Mouse (Mus musculus): ENCODE data around the gene Wipf3. TPM values are rescaled to one million over a fixed set of nuclear protein-coding genes. Genes with fewer than 3 reads are reported as not detected.
A peak's percentile ranks its signal among the peaks of the same experiment; 100 is the strongest.

Wipf3 gene
- polyA plus RNA-seq, 1 experiment = 1.9 TPM

DNA sequence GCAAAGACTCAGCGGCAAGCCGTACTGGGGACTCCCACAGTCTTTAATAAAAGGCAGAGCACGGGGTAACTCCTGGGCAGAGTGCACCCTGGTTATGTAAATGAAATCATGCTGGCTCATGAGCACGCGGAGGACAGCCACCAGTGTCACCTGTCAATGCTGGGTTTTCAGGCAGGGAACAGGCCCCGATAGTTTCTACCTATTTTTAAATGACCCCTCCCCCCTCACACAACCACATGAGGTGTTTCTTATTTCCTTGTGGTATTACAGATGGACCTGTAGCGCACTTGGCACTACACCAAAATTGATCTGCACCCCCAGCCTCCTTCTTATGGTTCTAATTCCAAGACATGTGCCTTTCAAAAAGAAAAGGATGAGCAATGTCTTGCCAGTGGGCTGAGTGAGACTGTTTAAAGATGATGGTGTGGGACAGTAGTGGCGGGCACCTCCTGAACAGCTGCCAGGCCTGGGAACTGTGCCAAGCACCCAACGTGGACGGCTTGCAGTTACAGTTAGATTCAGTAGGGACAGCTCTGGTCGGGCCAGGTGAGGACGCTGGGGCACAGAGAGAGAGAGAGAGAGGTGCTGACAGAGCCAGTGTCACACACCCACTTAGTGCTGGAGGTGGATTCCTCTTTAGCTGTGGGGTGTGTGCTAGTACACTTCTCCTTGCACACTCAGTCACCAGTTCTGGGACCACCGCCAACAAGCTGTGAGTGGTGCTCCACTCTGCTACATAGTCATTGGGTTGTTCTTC lies 31.7 kb downstream of the Wipf3 start:
- TF ChIP-seq POLR2A (IDR thresholded peaks at IDR 0.05; ENCODE audit: low read depth, low read length) = no peak
- TF ChIP-seq CTCF (conservative IDR thresholded peaks at IDR 0.05; ENCODE audit: insufficient read depth, insufficient read length, low read depth, low read length) = no peak
- WGBS = 54% methylated on average over 13 of the region's 13 CpGs
- Histone ChIP-seq H3K4me3 (ENCODE audit: insufficient read depth, low read depth, low read length) (no peak overlapping the region), H3K27me3 (replicated peaks; ENCODE audit: control insufficient read depth, insufficient read depth, low read length) (no peaks in the 10 kb centered on the region), H3K27ac (ENCODE audit: insufficient read depth, low read depth, low read length) (no peak overlapping the region), H3K36me3 (ENCODE audit: control insufficient read depth, insufficient read depth, low read length) (no peaks in the 10 kb centered on the region), H3K4me1 (ENCODE audit: control insufficient read depth, insufficient read depth, low read length) (no peaks in the 10 kb centered on the region)
- peak; percentile 50 for DNase-seq

DNA sequence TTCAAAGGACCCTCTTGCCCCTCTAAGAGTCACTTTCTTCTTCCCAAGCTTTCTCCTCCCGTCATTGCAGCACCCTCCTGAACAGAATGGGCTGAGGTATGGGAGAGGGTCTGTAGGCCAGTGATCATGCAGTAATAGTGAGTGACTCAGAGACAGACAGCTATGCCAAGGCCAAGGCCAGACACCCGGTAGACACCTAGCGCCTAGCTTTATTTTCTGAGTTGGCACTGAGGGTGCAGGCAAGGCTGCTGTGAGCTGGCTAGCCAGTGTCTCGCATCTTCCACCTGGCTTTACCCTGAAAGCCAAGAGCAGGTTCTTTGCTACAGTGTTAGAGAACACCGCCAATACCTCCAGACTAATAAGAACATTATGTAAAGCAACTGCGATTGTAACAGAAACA lies 33.4 kb downstream of the Wipf3 start:
- Histone ChIP-seq H3K4me3 (ENCODE audit: insufficient read depth, low read depth, low read length) (no peak overlapping the region), H3K27me3 (replicated peaks; ENCODE audit: control insufficient read depth, insufficient read depth, low read length) (no peaks in the 10 kb centered on the region), H3K4me1 (ENCODE audit: control insufficient read depth, insufficient read depth, low read length) (no peaks in the 10 kb centered on the region), H3K27ac (ENCODE audit: insufficient read depth, low read depth, low read length) (no peak overlapping the region), H3K36me3 (ENCODE audit: control insufficient read depth, insufficient read depth, low read length) (no peaks in the 10 kb centered on the region)
- no peak for DNase-seq
- WGBS = 93% methylated on average over 6 of the region's 6 CpGs
- TF ChIP-seq CTCF (conservative IDR thresholded peaks at IDR 0.05; ENCODE audit: insufficient read depth, insufficient read length, low read depth, low read length) = no peak
- TF ChIP-seq POLR2A (IDR thresholded peaks at IDR 0.05; ENCODE audit: low read depth, low read length) = no peak

DNA sequence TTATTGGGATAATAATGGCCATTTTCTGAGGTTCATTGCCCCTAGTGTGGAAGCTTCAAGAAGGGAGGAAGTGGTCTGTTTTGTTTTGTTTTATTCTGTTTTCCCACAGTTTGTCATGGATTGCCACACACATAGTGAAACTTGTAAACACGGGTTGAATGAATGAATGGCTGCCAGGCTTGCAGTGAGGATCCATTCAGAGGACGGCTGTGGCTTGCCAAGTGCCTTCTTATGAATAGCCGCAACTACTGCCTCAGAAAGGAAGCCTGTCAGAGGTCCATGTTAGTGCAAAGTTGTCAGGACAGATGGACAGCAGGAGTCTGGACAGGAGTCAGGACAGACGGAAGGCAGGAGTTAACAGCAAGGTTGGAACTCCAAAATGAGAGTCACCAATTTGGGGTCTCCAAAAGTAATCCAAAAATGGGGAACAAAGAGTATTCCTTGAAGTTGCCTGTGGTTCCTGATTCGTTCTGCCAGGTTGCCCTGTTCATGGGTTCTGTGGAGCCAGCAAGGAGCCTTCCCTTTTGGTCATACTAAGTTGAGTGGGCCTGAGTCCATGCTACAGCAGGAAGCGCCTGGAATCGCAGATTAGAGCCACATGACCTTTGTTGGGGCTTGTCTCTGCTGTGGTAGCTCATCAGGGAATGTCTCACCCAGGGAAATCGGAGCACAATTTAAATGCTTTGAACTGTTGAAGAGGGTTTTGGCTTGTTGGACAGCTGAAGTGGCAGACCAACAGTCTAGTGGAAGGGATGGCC lies 34.5 kb downstream of the Wipf3 start:
- Histone ChIP-seq H3K27me3 (replicated peaks; ENCODE audit: control insufficient read depth, insufficient read depth, low read length) (no peaks in the 10 kb centered on the region), H3K36me3 (ENCODE audit: control insufficient read depth, insufficient read depth, low read length) (no peaks in the 10 kb centered on the region), H3K4me3 (ENCODE audit: insufficient read depth, low read depth, low read length) (no peak overlapping the region), H3K4me1 (ENCODE audit: control insufficient read depth, insufficient read depth, low read length) (no peaks in the 10 kb centered on the region), H3K27ac (ENCODE audit: insufficient read depth, low read depth, low read length) (no peak overlapping the region)
- DNase-seq = no peak
- 70% methylated on average over 8 of the region's 8 CpGs for WGBS
- TF ChIP-seq POLR2A (IDR thresholded peaks at IDR 0.05; ENCODE audit: low read depth, low read length) (no peak), CTCF (conservative IDR thresholded peaks at IDR 0.05; ENCODE audit: insufficient read depth, insufficient read length, low read depth, low read length) (no peak)

DNA sequence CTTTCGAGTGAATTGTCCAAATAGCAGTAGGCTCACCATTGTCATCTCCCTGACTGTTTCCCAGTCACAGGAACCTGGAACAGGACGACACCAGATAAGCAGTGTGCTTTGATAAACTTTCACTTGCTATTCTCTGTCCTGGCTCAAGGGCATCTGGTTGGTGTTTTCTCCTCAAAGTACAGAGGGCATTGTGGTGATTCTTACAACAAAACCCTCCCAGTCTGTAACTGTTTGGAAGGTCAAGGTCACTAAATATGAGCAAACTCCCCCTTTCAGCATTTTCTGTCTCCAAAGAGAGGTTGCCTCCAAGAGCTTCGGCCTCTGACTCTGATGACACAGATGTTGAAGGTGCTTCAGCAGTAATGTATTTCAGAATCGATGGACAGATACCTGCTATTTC lies 35.5 kb downstream of the Wipf3 start:
- 86% methylated on average over 4 of the region's 4 CpGs for WGBS
- no peak overlapping the region for H3K4me3 ChIP-seq (ENCODE audit: insufficient read depth, low read depth, low read length)
- no peak for DNase-seq
- no peak for TF ChIP-seq POLR2A (IDR thresholded peaks at IDR 0.05; ENCODE audit: low read depth, low read length)
- no peak for TF ChIP-seq CTCF (conservative IDR thresholded peaks at IDR 0.05; ENCODE audit: insufficient read depth, insufficient read length, low read depth, low read length)
- no peaks in the 10 kb centered on the region for H3K36me3 ChIP-seq (ENCODE audit: control insufficient read depth, insufficient read depth, low read length)
- H3K27ac ChIP-seq (ENCODE audit: insufficient read depth, low read depth, low read length) = no peak overlapping the region
- H3K27me3 ChIP-seq (replicated peaks; ENCODE audit: control insufficient read depth, insufficient read depth, low read length) = no peaks in the 10 kb centered on the region
- no peaks in the 10 kb centered on the region for H3K4me1 ChIP-seq (ENCODE audit: control insufficient read depth, insufficient read depth, low read length)

- TF ChIP-seq POLR2A (IDR thresholded peaks at IDR 0.05; ENCODE audit: low read depth, low read length) (no peak), CTCF (conservative IDR thresholded peaks at IDR 0.05; ENCODE audit: insufficient read depth, insufficient read length, low read depth, low read length) (no peak)
- Histone ChIP-seq H3K4me3 (ENCODE audit: insufficient read depth, low read depth, low read length) (no peak overlapping the region), H3K27me3 (replicated peaks; ENCODE audit: control insufficient read depth, insufficient read depth, low read length) (no peaks in the 10 kb centered on the region), H3K4me1 (ENCODE audit: control insufficient read depth, insufficient read depth, low read length) (no peaks in the 10 kb centered on the region), H3K36me3 (ENCODE audit: control insufficient read depth, insufficient read depth, low read length) (no peaks in the 10 kb centered on the region), H3K27ac (ENCODE audit: insufficient read depth, low read depth, low read length) (no peak overlapping the region)
- no peak for DNase-seq
- 85% methylated on average over 3 of the region's 3 CpGs for WGBS
Observed at GRCm38 (mm10) chr6:54467371-54467770, 38.0 kb downstream of the Wipf3 start.

GRCm38 (mm10) chr6:54471866-54472265 lies 42.5 kb downstream of the Wipf3 start:
- 63% methylated on average over 7 of the region's 7 CpGs for WGBS
- H3K4me1 ChIP-seq (ENCODE audit: control insufficient read depth, insufficient read depth, low read length) = no peaks in the 10 kb centered on the region
- H3K27ac ChIP-seq (ENCODE audit: insufficient read depth, low read depth, low read length) = no peak overlapping the region
- H3K4me3 ChIP-seq (ENCODE audit: insufficient read depth, low read depth, low read length) = no peak overlapping the region
- H3K27me3 ChIP-seq (replicated peaks; ENCODE audit: control insufficient read depth, insufficient read depth, low read length) = no peaks in the 10 kb centered on the region
- no peak for DNase-seq
- H3K36me3 ChIP-seq (ENCODE audit: control insufficient read depth, insufficient read depth, low read length) = no peaks in the 10 kb centered on the region
- TF ChIP-seq POLR2A (IDR thresholded peaks at IDR 0.05; ENCODE audit: low read depth, low read length) (no peak), CTCF (conservative IDR thresholded peaks at IDR 0.05; ENCODE audit: insufficient read depth, insufficient read length, low read depth, low read length) (no peak)
